Mouse (Mus musculus) E14TG2a.4 (cell line): ENCODE results near the gene Rhov.

ENCODE experiments used
- H3K27me3 ChIP-seq: 2 replicates; pipeline ENCODE4 v1.6.1; 2014; ENCODE audit warnings: low read length, control low read depth; ENCODE audit not compliant: insufficient read depth
- H3K36me3 ChIP-seq: 2 replicates; pipeline ENCODE4 v1.6.1; 2014; ENCODE audit warnings: low read length, control low read depth; ENCODE audit not compliant: insufficient read depth
- H3K4me1 ChIP-seq: replicated peaks from 2 replicates; pipeline ENCODE4 v1.6.1; 2014; ENCODE audit warnings: low read depth, low read length, control low read depth
- H3K4me3 ChIP-seq: replicated peaks from 2 replicates; pipeline ENCODE4 v1.5.1; 2014; ENCODE audit warnings: mild to moderate bottlenecking, low read length
- H3K9me3 ChIP-seq: 2 replicates; pipeline ENCODE4 v1.6.1; 2014; ENCODE audit warnings: low read length, control low read depth
- CTCF ChIP-seq: conservative IDR thresholded peaks from 2 replicates; pipeline ENCODE4 v1.5.1; 2014; ENCODE audit warnings: low read length
- NANOG ChIP-seq: IDR thresholded peaks from 2 replicates; pipeline ENCODE4 v1.6.1; 2014; ENCODE audit warnings: borderline replicate concordance, low read length, mixed read lengths
- POU5F1 ChIP-seq: IDR thresholded peaks from 2 replicates; pipeline ENCODE4 v1.6.1; 2014; ENCODE audit warnings: low read length, borderline replicate concordance

The Rhov gene

GRCm38 (mm10) chr2:119238671-119239070 is 32.4 kb downstream of the Rhov start:
- Histone ChIP-seq H3K36me3 (peaks cover 60% of the 10 kb centered on the region), H3K4me3 (peak overlapping the region; percentile 91), H3K9me3 (no peaks in the 10 kb centered on the region), H3K4me1 (peaks cover 80% of the 10 kb centered on the region), H3K27me3 (no peaks in the 10 kb centered on the region)
- no peak for TF ChIP-seq CTCF
- no peak for TF ChIP-seq POU5F1
- TF ChIP-seq NANOG: no peak

- peaks cover 85% of the 10 kb centered on the region for H3K4me1 ChIP-seq
- no peaks in the 10 kb centered on the region for H3K27me3 ChIP-seq
- peak overlapping the region; percentile 91 for H3K4me3 ChIP-seq
- H3K9me3 ChIP-seq: no peaks in the 10 kb centered on the region
- TF ChIP-seq CTCF (no peak), NANOG (no peak), POU5F1 (no peak)
- peaks cover 52% of the 10 kb centered on the region for H3K36me3 ChIP-seq
These were observed 33.2 kb downstream of the Rhov start for GRCm38 (mm10) chr2:119237871-119238220.

- H3K36me3 ChIP-seq: peaks cover 47% of the 10 kb centered on the region
- TF ChIP-seq CTCF (no peak), POU5F1 (no peak), NANOG (no peak)
- no peaks in the 10 kb centered on the region for H3K9me3 ChIP-seq
- no peaks in the 10 kb centered on the region for H3K27me3 ChIP-seq
- peaks cover 80% of the 10 kb centered on the region for H3K4me1 ChIP-seq
- peak within 1 kb of the TSS; percentile 91 for H3K4me3 ChIP-seq
These were observed 33.7 kb downstream of the Rhov start, which contains the start of gene Spint1 for GRCm38 (mm10) chr2:119237210-119237870. Gene Spint1 (plus strand): TSS chr2:119237362.

- no peaks in the 10 kb centered on the region for H3K9me3 ChIP-seq
- H3K36me3 ChIP-seq: peaks cover 41% of the 10 kb centered on the region
- peaks cover 74% of the 10 kb centered on the region for H3K4me1 ChIP-seq
- TF ChIP-seq POU5F1 (no peak), CTCF (no peak), NANOG (peak; percentile 18; the same call in 1 of the 2 replicates)
- H3K4me3 ChIP-seq: peak overlapping the region; percentile 91
- no peaks in the 10 kb centered on the region for H3K27me3 ChIP-seq
These were observed 34.3 kb downstream of the Rhov start for GRCm38 (mm10) chr2:119236682-119237209.

GRCm38 (mm10) chr2:119229775-119230704 is 41.0 kb downstream of the Rhov start, which contains the start of gene Ppp1r14d:
Gene Ppp1r14d (minus strand): TSS chr2:119229906.
- Histone ChIP-seq H3K27me3 (no peaks in the 10 kb centered on the region), H3K36me3 (peaks cover 4% of the 10 kb centered on the region), H3K4me1 (peaks cover 42% of the 10 kb centered on the region), H3K9me3 (no peaks in the 10 kb centered on the region), H3K4me3 (peak within 1 kb of the TSS; percentile 48)
- TF ChIP-seq POU5F1 (no peak), NANOG (no peak), CTCF (no peak)
